Mouse (Mus musculus) lung, postnatal 36 days (tissue): ENCODE measurements at regions not wholly inside any gene's neighbourhood (a gene's known extent, or its start where the extent isn't known, plus 50 kb on each side); places are given as distances from the start of the nearest gene placed in this dataset.
A peak's percentile ranks its signal among the peaks of the same experiment; 100 is the strongest.
"Not testable (repeated sequence)": the region's sequence is repeated elsewhere in the genome, so short reads cannot be mapped to it uniquely, and the experiment has no call there.

Source experiments
- DNase-seq: peaks from one replicate; pipeline ENCODE4 v3.0.0; 2022; ENCODE audit warnings: mixed read lengths

DNA sequence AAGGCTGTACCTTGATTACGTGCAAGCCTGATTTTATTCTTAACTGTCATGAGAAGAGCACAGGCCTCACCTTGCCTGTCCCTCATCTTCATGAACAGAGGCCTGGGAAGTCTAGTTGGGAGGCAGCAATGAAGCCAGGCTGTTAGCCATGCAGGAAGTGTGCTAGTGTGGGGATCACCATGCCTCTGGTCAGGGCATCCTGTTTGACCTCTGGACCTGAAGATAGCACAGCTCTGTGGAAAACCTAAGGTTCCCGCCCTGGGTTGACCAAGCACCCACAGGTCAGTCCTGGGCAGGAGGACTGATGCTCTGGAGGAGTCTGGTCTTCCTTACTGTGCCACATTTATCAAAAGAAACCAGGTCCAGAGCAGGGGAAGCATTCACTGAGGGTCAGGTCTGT is 157.6 kb downstream of the Gm906 start:
- no peak for DNase-seq

DNA sequence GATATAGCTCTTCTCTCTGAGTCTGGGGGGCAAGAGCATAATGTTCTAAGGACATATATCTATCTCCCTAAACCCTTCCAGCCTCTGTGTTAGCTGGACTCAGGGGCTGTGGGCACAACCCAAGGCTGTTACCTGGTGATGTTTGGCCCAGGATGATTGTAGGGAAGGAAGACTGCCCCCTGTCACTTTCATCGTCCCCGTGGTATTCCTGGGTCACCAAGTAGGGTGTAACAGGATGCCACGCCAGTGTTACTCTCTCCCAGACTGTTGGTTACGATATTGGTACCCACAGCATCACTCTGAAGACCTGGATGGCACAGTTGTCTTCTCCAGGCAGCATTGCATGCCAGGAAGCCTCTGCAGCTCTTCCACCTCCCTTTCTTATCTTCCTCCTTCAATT is 185.3 kb downstream of the Gm906 start:
- DNase-seq = no peak

DNA sequence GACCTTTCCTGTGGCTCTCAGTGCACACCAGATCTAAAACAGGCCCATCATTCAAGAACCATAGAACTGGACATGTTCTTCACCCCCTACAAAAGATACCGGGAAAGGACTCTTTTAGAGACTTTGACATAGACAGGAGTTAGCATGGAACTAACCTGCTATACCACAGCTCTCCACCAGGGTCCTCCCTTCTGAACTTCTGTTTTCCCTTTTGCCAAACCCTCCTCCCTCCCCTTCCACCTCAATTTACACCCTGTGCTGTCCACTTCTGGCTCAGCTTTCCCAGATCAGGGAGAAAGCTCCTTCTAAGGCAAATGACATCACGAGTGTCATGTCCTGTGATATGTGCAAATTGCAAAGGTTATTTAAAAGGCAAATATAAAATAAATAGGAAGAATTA is 185.7 kb downstream of the Gm906 start:
- DNase-seq = not testable (repeated sequence)

DNA sequence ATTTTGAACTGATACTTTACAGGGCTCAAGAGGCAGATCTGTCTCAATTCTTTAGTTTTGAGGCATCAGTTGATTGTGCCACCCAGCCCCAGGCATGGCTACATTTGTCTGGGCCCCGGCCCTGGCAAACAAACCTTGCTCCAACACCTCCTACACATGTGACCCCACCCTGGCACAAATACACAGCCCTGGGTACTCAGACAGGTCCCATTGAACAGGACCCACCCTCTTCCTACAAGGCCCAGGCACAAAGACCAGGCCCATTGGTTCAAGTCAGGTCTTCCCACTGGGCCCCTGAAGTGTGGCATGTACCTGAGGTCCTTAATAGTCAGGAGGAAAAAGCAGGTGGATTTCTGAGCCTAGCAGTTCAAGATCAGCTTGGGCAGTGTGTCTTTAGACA is 190.4 kb downstream of the Gm906 start:
- DNase-seq = not testable (repeated sequence)

DNA sequence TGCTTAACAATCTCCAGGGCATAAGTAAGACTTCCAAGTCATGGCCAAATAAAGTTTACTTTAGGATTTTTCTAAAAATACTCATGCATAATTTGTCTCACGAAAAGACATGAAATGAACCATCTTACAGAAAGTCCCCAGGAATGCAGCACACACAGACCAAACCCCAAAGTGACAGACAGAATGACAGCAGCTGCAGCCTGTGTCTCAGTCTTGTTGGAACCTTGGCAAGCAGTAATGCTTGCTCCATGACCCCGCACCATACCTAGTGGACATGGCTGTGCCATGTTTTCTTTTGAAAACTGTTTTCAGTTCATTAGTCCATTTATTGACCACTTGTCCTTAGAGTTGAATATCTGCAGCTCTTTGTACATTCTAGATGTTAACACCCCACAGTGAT is 191.1 kb downstream of the Gm906 start:
- not testable (repeated sequence) for DNase-seq

DNA sequence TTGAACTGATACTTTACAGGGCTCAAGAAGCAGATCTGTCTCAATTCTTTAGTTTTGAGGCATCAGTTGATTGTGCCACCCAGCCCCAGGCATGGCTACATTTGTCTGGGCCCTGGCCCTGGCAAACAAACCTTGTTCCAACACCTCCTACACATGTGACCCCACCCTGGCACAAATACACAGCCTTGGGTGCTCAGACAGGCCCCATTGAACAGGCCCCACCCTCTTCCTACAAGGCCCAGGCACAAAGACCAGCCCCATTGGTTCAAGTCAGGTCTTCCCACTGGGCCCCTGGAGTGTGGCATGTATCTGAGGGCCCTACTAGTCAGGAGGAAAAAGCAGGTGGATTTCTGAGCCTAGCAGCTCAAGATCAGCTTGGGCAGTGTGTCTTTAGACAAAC is 198.4 kb downstream of the Gm906 start:
- DNase-seq = not testable (repeated sequence)

DNA sequence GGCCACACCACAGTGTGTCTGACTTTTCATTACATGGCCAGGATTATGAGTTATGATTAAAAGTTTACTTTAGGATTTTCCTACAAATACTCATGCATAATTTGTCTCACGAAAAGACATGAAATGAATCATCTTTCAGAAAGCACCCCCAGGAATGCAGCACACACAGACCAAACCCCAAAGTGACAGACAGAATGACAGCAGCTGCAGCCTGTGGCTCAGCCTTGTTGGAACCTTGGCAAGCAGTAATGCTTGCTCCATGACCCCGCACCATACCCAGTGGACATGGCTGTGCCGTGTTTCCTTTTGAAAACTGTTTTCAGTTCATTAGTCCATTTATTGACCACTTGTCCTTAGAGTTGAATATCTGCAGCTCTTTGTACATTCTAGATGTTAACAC is 199.0 kb downstream of the Gm906 start:
- DNase-seq = not testable (repeated sequence)

DNA sequence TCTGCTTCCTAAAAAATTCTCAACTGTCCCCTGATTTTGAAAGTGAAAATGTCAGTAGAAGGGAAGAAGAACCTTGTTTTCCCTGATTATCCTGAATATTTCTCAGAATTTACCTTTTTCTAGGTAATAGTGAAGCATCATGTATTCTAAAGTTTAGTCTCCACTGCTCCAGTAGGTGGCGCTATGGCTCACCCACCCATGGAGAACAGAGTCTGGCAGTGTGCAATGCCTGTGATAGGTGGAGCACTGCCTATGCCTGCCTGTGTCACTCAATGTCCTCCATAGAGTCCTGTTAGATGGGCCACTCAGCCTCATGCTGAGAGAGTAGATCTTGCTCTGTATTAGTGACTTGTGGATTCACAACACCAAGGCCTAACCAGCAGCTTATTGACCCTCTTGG is 218.4 kb downstream of the Gm906 start:
- DNase-seq = peak; percentile 3

DNA sequence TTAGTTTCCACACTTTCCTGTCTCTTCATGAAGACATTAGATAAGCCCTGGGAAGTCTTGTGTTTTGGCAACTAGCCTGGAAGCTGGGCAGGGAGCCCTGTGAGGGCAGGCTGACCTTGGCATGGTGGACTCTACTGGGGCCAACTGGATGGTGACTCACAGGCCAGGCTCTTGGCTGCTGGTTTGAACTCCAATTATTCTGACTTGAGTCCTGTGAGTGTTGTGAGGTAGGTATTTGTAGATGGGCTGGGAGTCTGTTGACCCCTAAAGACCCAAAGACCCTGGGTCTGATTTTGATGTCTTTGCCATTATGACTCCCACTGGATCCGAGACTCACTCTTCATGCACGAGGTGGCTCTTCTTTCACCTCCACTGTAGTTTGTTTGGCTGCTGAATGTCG is 208.9 kb upstream of the Gm30302 start:
- DNase-seq = not testable (repeated sequence)

DNA sequence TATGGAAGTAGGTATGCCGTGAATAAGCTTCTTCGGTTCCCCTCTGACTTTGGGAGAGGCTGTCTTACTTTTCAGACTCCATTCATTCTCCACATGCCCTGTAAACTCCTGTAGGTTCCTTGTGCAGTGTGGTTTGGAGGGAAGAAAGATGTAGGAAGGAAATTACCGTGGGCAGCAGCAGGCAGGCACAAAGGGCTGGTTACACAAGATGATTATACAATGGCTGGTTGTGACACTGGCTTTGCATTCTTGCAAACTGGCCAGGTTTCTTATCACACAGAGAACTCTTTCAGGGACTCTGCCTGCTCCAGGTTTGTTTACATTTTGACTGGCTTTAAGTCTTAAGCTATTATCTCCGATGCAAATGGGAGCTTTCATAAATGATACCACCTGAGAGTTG is 167.3 kb upstream of the Gm30302 start:
- not testable (repeated sequence) for DNase-seq

DNA sequence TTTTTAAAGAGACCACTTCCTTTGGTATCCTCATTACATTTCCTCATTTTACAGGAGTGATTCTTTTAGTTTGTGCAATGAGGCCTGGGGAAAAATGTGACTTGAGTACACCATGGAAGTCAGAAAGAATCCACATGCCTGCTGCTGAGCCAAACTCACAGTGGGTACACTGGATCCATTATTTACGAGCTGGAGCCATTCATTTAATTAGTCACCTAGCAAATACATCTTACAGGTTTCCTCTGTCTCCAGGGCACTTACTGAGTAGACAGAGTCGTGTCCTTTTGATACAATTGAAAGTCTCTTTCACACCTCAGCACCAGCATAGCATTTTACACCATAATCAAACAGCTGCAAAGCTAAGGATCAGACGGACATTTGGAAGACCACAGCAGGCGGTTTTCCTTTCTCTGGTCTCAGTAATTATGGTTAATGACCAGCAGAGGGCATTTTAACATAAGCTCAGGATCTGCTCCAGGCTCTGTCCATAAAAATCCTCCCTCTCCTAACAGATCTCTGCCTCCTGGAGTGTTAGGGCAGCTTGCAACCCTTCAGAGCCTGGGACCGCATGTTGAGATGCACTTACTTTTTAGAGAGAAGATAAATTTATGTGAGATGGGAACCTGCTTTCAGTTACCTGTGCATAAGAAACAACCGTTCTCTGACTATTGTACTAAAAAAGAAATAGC is 159.3 kb upstream of the Gm30302 start:
- peak; percentile 3 for DNase-seq

DNA sequence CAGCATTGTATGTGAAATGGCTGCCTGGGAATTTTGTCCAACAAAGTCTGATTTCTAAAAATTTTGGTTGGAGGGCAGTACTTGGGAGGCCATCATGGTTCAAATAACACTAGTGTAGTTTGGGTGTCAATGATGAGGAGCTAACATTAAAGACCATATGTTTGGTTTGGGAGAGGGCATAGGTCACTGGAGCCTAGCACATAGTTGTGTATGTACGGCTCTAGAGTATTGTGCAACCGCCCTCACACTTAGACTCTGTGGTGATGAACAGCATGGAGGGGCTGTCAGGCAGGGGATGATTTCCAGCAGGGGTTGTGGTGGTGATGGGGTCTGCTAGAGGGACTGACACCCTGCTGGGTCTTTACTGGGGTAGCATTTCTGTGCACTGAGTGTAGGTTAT is 117.0 kb upstream of the Gm30302 start:
- no peak for DNase-seq
